Mouse (Mus musculus) neural tube, embryonic 11.5 days (tissue): ENCODE data around the gene Elavl1. TPM values are rescaled to one million over a fixed set of nuclear protein-coding genes. Genes with fewer than 3 reads are reported as not detected.

Experiments
- ATAC-seq: fragments of 200-750 bp; cut with Nextera tagmentation; 2 replicates; pipeline ENCODE4 v1.8.0; 2017; ENCODE audit warnings: moderate number of reproducible peaks, mild to moderate bottlenecking, moderate TSS enrichment, moderate library complexity; ENCODE audit not compliant: insufficient read depth, low FRiP score, low TSS enrichment
- DNase-seq: peaks from one replicate; pipeline ENCODE4 v3.0.0-alpha.2; 2015; ENCODE audit warnings: low spot score
- H3K27ac ChIP-seq: fragments of 300-500 bp; sonication (generic); 2 replicates; pipeline ENCODE4 v1.5.1; 2014; ENCODE audit warnings: low read depth, mild to moderate bottlenecking, low read length
- H3K27me3 ChIP-seq: fragments of 300-500 bp; sonication (generic); 2 replicates; pipeline ENCODE4 v1.6.1; 2014; ENCODE audit warnings: mild to moderate bottlenecking, low read length, mixed read lengths; ENCODE audit not compliant: control insufficient read depth, insufficient read depth
- H3K36me3 ChIP-seq: fragments of 300-500 bp; sonication (generic); 2 replicates; pipeline ENCODE4 v1.6.1; 2014; ENCODE audit warnings: mild to moderate bottlenecking, low read length, moderate library complexity, mixed read lengths; ENCODE audit not compliant: control insufficient read depth, insufficient read depth
- H3K4me1 ChIP-seq: fragments of 300-500 bp; sonication (generic); 2 replicates; pipeline ENCODE4 v1.6.1; 2014; ENCODE audit warnings: low read length, mixed read lengths; ENCODE audit not compliant: control insufficient read depth, insufficient read depth
- H3K4me2 ChIP-seq: fragments of 300-500 bp; sonication (generic); 2 replicates; pipeline ENCODE4 v1.6.1; 2014; ENCODE audit warnings: low read depth, mild to moderate bottlenecking, moderate library complexity
- H3K4me3 ChIP-seq: fragments of 300-500 bp; sonication (generic); 2 replicates; pipeline ENCODE4 v1.5.1; 2014; ENCODE audit warnings: low read depth, low read length
- H3K9ac ChIP-seq: fragments of 300-500 bp; sonication (generic); 2 replicates; pipeline ENCODE4 v1.6.1; 2014; ENCODE audit warnings: mild to moderate bottlenecking, low read length
- H3K9me3 ChIP-seq: fragments of 300-500 bp; sonication (generic); 2 replicates; pipeline ENCODE4 v1.6.1; 2016; ENCODE audit warnings: low read length; ENCODE audit not compliant: control insufficient read depth
- WGBS: fragments of 180-500 bp; shearing (Covaris S2); extraction: QIAGEN DNeasy Blood & Tissue Kit; methylation state at CpG from one replicate; pipeline ENCODE4 v1.1.7; 2014; 5-methylcytosine and 5-hydroxymethylcytosine counted together
- polyA plus RNA-seq: library from polyadenylated mRNA; unstranded; fragments of >200 nt; fragmentation: Nextera tagmentation; extraction: Ambion mirVana; gene quantifications from 2 replicates; pipeline ENCODE4 v1.2.1, GENCODE M21; 2014

Elavl1 gene
- polyA plus RNA-seq, 1 experiment from 2014 or later = 311 TPM

DNA sequence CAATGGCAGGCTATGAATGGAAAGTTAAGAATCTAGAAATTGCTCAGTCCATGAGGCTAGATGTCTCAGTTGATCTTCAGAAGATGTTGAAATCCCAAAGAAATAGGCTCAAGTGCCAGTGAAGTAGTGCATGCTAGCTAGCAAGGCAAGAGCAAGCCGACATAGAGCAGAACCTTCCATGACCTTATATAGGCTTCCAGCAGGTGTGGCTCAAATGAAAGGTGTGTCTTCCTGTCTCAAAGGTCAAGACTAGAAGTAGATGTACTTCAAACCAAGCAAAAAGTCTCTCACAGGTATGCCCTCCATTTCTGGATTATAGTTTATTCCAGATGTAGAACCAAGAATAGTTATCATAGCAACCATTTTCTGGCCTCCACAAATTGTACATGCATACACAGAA, 8.8 kb upstream of the Elavl1 start:
- no peak for ATAC-seq
- WGBS = 91% methylated on average over 1 of the region's 1 CpGs
- H3K9me3 ChIP-seq = no peaks in the 10 kb centered on the region
- no peak overlapping the region for H3K27ac ChIP-seq
- H3K4me1 ChIP-seq = no peaks in the 10 kb centered on the region
- no peak overlapping the region for H3K4me3 ChIP-seq
- no peak overlapping the region for H3K9ac ChIP-seq
- H3K4me2 ChIP-seq = no peak overlapping the region
- H3K36me3 ChIP-seq = peaks cover 21% of the 10 kb centered on the region
- no peaks in the 10 kb centered on the region for H3K27me3 ChIP-seq
- DNase-seq = no peak

DNA sequence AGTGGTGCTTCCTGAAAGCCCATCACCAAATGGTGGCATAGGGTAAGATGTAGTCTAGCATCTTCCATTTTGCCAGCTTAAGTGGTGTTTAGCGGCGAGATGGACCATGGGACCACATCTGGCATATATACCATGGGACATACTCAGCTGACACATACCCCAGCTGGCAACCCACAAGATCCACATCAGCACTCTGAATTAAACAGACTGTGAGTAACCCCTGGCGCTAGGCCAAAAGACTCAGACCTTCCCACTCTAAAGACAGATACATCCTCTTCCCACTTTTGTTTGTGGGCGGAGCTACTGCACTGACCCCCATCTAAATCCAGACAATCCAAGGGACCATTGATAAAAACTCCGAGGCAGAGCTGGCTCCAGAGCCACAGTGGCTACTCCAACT, 3.8 kb upstream of the Elavl1 start:
- no peaks in the 10 kb centered on the region for H3K27me3 ChIP-seq
- H3K9me3 ChIP-seq = no peaks in the 10 kb centered on the region
- H3K36me3 ChIP-seq = peaks cover 12% of the 10 kb centered on the region
- no peak overlapping the region for H3K4me2 ChIP-seq
- DNase-seq (no peak), ATAC-seq (no peak)
- H3K4me3 ChIP-seq = no peak overlapping the region
- H3K4me1 ChIP-seq = 0 out of 2 replicates have a peak, but pooled peaks cover 2% of the 10 kb centered on the region
- no peak overlapping the region for H3K27ac ChIP-seq
- no peak overlapping the region for H3K9ac ChIP-seq
- WGBS = 94% methylated on average over 5 of the region's 5 CpGs

DNA sequence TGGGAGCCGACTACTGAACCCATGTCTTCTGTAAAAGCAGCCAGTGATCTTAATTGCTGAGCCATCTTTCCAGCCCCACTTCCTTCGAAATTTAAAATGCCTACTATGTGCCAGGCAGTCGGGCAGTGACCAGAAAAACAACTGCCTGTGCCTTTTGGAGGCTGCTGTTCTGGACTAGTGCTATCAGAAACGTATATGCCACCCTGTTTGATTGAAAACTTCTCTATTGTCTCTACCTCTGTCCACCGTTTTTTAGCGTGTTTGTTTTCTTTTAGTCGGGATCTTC, 481 bp upstream of the Elavl1 start:
- Histone ChIP-seq H3K27ac (no peak overlapping the region), H3K27me3 (no peaks in the 10 kb centered on the region), H3K4me2 (peak overlapping the region; percentile 61), H3K9me3 (no peaks in the 10 kb centered on the region), H3K4me1 (0 out of 2 replicates have a peak, but pooled peaks cover 12% of the 10 kb centered on the region), H3K4me3 (peak overlapping the region; percentile 84), H3K36me3 (peaks cover 10% of the 10 kb centered on the region), H3K9ac (peak overlapping the region; percentile 94)
- 51% methylated on average over 7 of the region's 7 CpGs for WGBS
- ATAC-seq (no peak), DNase-seq (no peak)

DNA sequence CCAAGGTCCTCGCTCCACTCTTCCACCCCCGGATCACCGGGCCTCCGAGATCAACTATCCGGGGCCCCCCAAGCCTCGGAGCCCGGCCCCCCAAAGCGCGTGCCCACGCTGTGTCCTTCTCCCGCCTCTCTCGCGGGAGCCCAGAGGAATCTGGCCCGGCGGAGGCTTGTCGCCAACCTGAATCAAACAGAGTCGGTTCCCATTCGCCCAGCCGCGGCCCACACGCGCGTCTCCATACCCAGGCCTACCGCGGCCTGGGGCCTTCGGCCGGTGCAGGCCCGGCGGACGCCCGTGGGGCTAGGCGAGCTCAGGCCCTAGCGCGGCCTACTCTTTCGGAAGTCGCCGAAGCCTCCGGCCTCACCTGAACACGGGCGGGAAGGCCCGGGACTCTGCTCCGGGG, 688 bp downstream of the Elavl1 start:
- under 1% methylated on average over 42 of the region's 42 CpGs for WGBS
- Histone ChIP-seq H3K27me3 (no peaks in the 10 kb centered on the region), H3K9ac (peak overlapping the region; percentile 94), H3K4me3 (peak overlapping the region; percentile 84), H3K9me3 (no peaks in the 10 kb centered on the region), H3K27ac (peak overlapping the region; percentile 65), H3K4me2 (peak overlapping the region; percentile 72), H3K36me3 (peaks cover 10% of the 10 kb centered on the region), H3K4me1 (0 out of 2 replicates have a peak, but pooled peaks cover 12% of the 10 kb centered on the region)
- DNase-seq (no peak), ATAC-seq (peak; percentile 66)

DNA sequence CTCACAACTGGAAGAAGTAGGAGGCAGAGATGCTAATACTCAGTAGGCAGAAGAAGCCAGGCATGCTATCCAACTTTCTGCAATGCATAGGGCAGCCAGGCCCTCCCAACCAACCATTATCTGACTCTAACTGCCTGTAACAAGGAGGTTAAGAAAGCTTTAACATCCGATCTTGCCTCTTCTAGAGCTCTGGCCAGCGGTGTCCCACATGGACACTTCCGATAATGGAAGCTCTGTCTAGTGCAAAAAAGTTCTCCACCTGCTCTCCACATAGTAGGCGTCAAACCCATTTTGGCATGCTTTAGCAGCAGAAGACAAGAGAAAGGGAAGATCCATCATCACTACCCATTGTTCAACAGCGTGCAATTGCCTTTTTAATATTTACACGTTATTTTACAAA, 1.3 kb downstream of the Elavl1 start:
- H3K4me2 ChIP-seq = peak overlapping the region; percentile 72
- peaks cover 7% of the 10 kb centered on the region for H3K36me3 ChIP-seq
- 9% methylated on average over 6 of the region's 6 CpGs for WGBS
- peak overlapping the region; percentile 94 for H3K9ac ChIP-seq
- no peak for DNase-seq
- no peak for ATAC-seq
- H3K9me3 ChIP-seq = no peaks in the 10 kb centered on the region
- 0 out of 2 replicates have a peak, but pooled peaks cover 12% of the 10 kb centered on the region for H3K4me1 ChIP-seq
- H3K27me3 ChIP-seq = no peaks in the 10 kb centered on the region
- H3K27ac ChIP-seq = no peak overlapping the region
- H3K4me3 ChIP-seq = peak overlapping the region; percentile 84

DNA sequence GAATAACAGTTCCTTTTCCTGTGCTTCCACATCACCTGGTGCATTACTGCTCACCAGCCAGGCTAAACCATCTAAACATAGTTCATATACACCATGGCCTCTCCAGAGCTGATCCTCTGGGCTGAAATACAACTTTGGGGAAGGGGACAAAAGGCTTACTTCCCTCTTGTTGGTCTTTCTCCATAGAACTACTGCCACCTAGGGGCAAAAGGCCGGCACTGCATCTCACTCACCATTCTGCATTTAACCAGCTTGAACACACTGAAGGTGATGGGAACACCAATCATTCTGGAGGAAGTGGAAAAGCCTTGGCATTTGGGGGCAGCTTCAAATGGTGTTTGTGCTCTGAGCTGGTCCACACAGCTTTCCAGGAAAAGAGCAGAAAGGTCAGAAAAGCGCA, 2.7 kb downstream of the Elavl1 start:
- H3K4me2 ChIP-seq = no peak overlapping the region
- H3K36me3 ChIP-seq = no peaks in the 10 kb centered on the region
- H3K27me3 ChIP-seq = no peaks in the 10 kb centered on the region
- H3K9ac ChIP-seq = no peak overlapping the region
- no peak overlapping the region for H3K27ac ChIP-seq
- no peaks in the 10 kb centered on the region for H3K9me3 ChIP-seq
- 41% methylated on average over 2 of the region's 2 CpGs for WGBS
- peak; percentile 88 for DNase-seq
- H3K4me1 ChIP-seq = 0 out of 2 replicates have a peak, but pooled peaks cover 12% of the 10 kb centered on the region
- H3K4me3 ChIP-seq = no peak overlapping the region
- ATAC-seq = no peak

DNA sequence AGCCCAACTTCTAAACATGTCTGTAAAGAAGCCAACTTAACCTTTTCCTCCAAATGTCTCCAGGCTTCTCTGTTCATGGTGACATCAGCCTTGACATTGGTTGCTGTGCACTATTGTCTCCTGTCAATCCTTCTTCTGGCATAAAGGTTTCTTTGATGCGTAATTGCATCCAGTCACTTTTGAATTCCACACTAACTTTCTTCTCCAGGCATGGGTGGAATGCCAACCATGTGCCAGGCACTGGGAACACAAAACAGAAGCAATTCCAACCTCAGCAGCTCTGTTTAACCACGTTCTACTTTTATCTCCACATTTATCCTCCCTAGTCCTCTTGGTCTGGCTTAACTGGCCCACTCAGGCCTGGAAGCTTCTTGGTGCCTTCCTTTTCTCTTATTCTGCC, 4.2 kb downstream of the Elavl1 start:
- DNase-seq (no peak), ATAC-seq (no peak)
- WGBS = 87% methylated on average over 2 of the region's 2 CpGs
- H3K9me3 ChIP-seq = no peaks in the 10 kb centered on the region
- no peak overlapping the region for H3K9ac ChIP-seq
- no peaks in the 10 kb centered on the region for H3K27me3 ChIP-seq
- H3K36me3 ChIP-seq = no peaks in the 10 kb centered on the region; the same call in 1 of the 2 replicates
- no peak overlapping the region for H3K27ac ChIP-seq
- 0 out of 2 replicates have a peak, but pooled peaks cover 12% of the 10 kb centered on the region for H3K4me1 ChIP-seq
- no peak overlapping the region for H3K4me3 ChIP-seq
- no peak overlapping the region for H3K4me2 ChIP-seq

DNA sequence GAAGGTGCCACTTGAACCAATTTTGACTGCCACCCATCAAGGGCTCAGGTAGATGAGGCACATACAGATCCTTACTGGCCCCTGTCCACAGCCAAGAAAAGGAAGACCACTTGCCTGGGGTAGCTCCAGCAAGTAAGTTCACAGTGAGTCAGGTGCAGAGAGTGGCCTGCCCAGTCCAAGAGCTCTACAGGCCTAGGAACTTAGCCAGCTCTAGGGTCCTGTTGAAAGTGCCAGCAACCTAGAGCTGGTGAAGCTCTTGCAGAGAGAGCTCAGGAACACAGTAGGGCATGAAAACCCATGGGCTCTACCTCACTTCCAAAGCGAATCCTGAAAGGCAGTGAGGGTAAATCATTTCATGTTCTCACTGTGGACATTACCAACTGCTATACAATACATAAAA, 4.8 kb downstream of the Elavl1 start:
- Histone ChIP-seq H3K36me3 (no peaks in the 10 kb centered on the region; the same call in 1 of the 2 replicates), H3K27ac (no peak overlapping the region), H3K9ac (no peak overlapping the region), H3K4me3 (no peak overlapping the region), H3K9me3 (no peaks in the 10 kb centered on the region), H3K4me2 (no peak overlapping the region), H3K4me1 (0 out of 2 replicates have a peak, but pooled peaks cover 10% of the 10 kb centered on the region), H3K27me3 (no peaks in the 10 kb centered on the region)
- DNase-seq (no peak), ATAC-seq (no peak)
- 89% methylated on average over 1 of the region's 1 CpGs for WGBS

DNA sequence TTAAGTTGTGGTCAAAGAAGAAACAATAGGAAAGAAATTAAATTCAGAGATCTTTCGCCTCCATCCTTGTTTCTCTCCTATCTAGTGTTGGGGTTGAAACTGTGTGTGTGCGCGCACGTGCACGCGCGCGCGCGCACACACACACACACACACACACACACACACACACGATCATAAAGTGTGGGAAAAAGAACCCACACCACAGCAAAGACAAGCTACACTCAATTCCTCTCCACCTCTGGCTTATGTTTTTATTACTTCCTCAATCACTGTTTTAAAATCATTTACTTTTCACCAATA, 5.7 kb downstream of the Elavl1 start:
- Histone ChIP-seq H3K4me2 (no peak overlapping the region), H3K4me1 (0 out of 2 replicates have a peak, but pooled peaks cover 10% of the 10 kb centered on the region), H3K27ac (no peak overlapping the region), H3K4me3 (no peak overlapping the region), H3K9ac (no peak overlapping the region), H3K27me3 (no peaks in the 10 kb centered on the region), H3K9me3 (no peaks in the 10 kb centered on the region), H3K36me3 (no peaks in the 10 kb centered on the region; the same call in 1 of the 2 replicates)
- DNase-seq = no peak
- no peak for ATAC-seq
- WGBS = 97% methylated on average over 11 of the region's 11 CpGs
